Mouse (Mus musculus) c-Kit-positive CD71-positive TER-119-negative erythroid progenitor cells, embryonic 14.5 days (primary cell): Measurements from ENCODE around the gene Naaa.

Experiments
- DNase-seq: peaks from one replicate; pipeline ENCODE4 v3.0.0-alpha.2; 2013; ENCODE audit warnings: low read depth

Gene Naaa

DNA sequence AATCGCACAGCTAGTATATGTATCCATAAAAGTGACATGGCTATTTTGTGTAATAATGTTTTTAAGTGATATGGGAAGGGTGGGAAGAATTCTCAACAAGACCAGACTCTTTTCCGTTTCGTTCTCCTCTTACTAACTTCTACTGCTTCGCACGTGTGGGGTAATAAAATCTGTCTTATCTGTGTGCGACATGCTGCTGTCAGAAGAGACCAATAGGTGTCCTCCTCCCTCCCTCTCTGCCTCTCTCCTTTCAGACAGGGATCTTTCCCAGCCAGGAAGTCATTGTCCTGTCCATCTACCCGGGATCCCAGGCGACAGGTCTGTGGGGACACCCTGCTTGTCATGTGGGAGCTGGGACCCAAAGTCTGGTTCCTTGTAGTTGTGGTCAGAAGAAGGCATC, 67.8 kb downstream of the Naaa start:
- DNase-seq, result no peak
